Mouse (Mus musculus) kidney, adult 2 months (tissue): ENCODE results near the gene Ascc3.

Experiments
- CTCF ChIP-seq: fragments of 200-500 bp; conservative IDR thresholded peaks from 2 replicates; pipeline ENCODE4 v1.5.1; 2011; ENCODE audit warnings: low read depth, mild to moderate bottlenecking, control low read depth, low read length, moderate library complexity, mixed read lengths; ENCODE audit not compliant: insufficient read depth, insufficient read length
- POLR2A ChIP-seq: fragments of 200-500 bp; IDR thresholded peaks from one replicate; pipeline ENCODE4 v1.6.1; 2011; ENCODE audit warnings: low read depth, low read length, control low read depth

DNA sequence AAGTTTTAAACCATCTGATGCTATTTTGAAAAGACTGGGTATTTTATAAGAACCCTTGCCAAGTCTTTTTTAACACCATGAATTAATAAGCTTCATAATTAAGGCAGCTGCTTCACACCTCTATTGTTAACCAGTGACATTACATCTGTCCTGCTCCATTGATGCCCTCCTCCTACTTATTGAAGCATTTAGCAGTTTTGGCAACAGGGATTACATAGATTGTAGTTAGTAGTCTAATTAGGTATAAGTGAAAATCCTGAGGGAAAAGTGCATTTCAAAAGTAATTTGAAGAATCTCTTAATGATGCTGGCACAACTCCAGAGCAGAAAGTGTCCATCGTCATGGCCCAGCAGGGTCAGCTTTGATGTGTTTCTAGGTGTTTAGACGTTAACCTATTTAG is 180.3 kb downstream of the Ascc3 start:
- TF ChIP-seq CTCF (no peak), POLR2A (no peak)
